Mouse (Mus musculus) cerebellum, adult (tissue): ENCODE data around the gene Sdhaf3.

Experiments used
- ATAC-seq: cut with Nextera tagmentation; 2 replicates; pipeline ENCODE4 v1.9.2; 2017; ENCODE audit warnings: mild to moderate bottlenecking, moderate library complexity, mixed read lengths; ENCODE audit not compliant: insufficient number of reproducible peaks, low FRiP score, low TSS enrichment

Sdhaf3 gene

GRCm38 (mm10) chr6:7041912-7042311, 86.1 kb downstream of the Sdhaf3 start:
- ATAC-seq = no peak

DNA sequence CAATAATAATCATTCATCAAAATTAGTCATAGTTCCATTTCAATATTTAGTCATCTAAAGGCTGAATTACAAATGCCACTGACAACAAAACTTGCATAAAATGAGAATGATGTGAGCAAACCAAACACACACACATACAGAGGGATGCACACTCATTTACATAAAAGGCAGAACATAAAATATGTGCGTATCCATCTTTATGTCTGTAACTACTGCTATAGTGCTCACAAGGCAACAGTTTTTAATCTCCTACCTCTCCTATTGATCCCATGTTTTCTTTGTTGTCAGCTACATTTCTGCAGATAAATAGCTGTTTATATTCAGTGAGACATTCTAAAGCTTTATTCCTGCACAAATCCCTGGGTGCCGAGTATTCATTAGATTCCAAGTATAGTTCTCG, 107.0 kb downstream of the Sdhaf3 start:
- no peak for ATAC-seq

GRCm38 (mm10) chr6:7068782-7069181, 113.0 kb downstream of the Sdhaf3 start:
- no peak for ATAC-seq

DNA sequence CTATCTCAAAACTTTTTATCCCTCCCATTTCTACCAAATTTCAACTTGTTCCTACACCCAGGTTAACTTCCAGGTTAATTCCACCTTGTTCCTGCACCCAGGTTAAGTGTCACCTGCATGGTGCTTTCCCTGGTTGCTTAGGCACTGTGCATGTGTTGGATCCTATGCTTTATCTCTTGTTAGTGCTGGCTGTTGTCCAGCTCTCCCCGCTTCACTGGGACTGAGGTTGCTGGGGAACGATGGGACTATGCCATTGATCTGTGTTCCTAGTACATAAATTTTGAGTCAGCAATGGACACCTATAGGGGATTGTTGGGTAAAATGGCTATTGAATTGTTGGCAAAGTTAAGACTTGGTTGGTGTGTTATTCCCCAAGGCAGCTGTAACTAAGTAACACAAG, 113.7 kb downstream of the Sdhaf3 start:
- ATAC-seq = no peak

- ATAC-seq = no peak
Observed at GRCm38 (mm10) chr6:7082054-7082453, 126.2 kb downstream of the Sdhaf3 start.

- no peak for ATAC-seq
Observed at GRCm38 (mm10) chr6:7082467-7083259, 126.9 kb downstream of the Sdhaf3 start.

DNA sequence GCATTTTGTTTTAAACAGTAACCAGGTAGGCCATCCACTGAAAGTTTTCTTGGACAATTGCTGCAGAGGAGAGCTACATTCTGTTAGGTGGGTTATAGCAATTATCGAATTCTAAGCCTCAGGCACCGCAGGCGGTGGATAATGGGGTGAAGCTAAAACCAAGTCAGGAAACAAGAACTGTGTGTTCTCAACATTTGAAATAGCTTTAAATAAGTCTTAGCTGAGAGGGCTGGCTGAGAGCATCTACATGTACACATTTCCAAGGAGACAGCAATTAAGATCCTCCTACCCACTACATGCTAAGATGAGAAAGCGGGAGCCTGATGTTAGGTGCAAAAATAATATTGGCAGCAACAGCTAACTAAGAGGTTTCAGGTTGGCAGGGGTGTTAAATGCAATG, 127.9 kb downstream of the Sdhaf3 start:
- no peak for ATAC-seq

GRCm38 (mm10) chr6:7084370-7084769, 128.6 kb downstream of the Sdhaf3 start:
- no peak for ATAC-seq

GRCm38 (mm10) chr6:7085506-7085905, 129.7 kb downstream of the Sdhaf3 start:
- no peak for ATAC-seq

DNA sequence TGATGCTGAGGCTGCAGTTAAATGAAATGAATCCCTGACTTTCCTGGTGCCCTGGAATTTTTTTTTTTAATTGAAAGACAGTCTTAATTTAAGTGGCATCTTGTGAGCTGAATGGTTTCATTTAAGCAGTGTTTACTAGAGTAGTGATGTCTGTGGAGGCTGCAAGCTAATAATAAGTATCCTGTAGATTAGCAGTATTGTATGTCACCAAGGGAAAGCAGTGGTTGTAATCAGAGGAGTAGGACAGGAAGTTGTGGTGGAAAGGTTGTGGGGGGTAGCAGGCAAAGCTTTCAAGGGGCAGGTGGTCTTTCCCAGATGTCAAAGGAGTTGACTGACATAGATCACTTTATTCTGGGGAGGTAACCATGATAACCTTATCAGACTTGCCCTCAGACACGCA, 136.3 kb downstream of the Sdhaf3 start:
- no peak for ATAC-seq
